Mouse (Mus musculus) neural tube, embryonic 15.5 days (tissue): ENCODE measurements around the gene Ank3. TPM values are rescaled to one million over a fixed set of nuclear protein-coding genes. Genes with fewer than 3 reads are reported as not detected.
A peak's percentile ranks its signal among the peaks of the same experiment; 100 is the strongest.

Experiments
- ATAC-seq: fragments of 200-750 bp; cut with Nextera tagmentation; 2 replicates; pipeline ENCODE4 v1.8.0; 2017; ENCODE audit warnings: mild to moderate bottlenecking, moderate TSS enrichment, moderate library complexity; ENCODE audit not compliant: low FRiP score
- H3K27ac ChIP-seq: fragments of 300-500 bp; sonication (generic); replicated peaks from 2 replicates; pipeline ENCODE4 v1.5.1; 2015; ENCODE audit warnings: mild to moderate bottlenecking, inconsistent platforms
- H3K27me3 ChIP-seq: fragments of 300-500 bp; sonication (generic); replicated peaks from 2 replicates; pipeline ENCODE4 v1.6.1; 2015; ENCODE audit warnings: inconsistent platforms
- H3K36me3 ChIP-seq: fragments of 300-500 bp; sonication (generic); 2 replicates; pipeline ENCODE4 v1.6.1; 2015; ENCODE audit warnings: inconsistent platforms
- H3K4me1 ChIP-seq: fragments of 300-500 bp; sonication (generic); 2 replicates; pipeline ENCODE4 v1.6.1; 2015; ENCODE audit warnings: inconsistent platforms
- H3K4me2 ChIP-seq: fragments of 300-500 bp; sonication (generic); 2 replicates; pipeline ENCODE4 v1.6.1; 2015; ENCODE audit warnings: inconsistent platforms, mild to moderate bottlenecking, moderate library complexity
- H3K4me3 ChIP-seq: fragments of 300-500 bp; sonication (generic); replicated peaks from 2 replicates; pipeline ENCODE4 v1.5.1; 2015; ENCODE audit warnings: mild to moderate bottlenecking, inconsistent platforms
- H3K9ac ChIP-seq: fragments of 300-500 bp; sonication (generic); replicated peaks from 2 replicates; pipeline ENCODE4 v1.6.1; 2015; ENCODE audit warnings: mild to moderate bottlenecking, inconsistent platforms
- H3K9me3 ChIP-seq: fragments of 300-500 bp; sonication (generic); replicated peaks from 2 replicates; pipeline ENCODE4 v1.6.1; 2016; ENCODE audit warnings: inconsistent platforms
- WGBS: fragments of 180-500 bp; shearing (Covaris S2); methylation state at CpG from one replicate; pipeline ENCODE4 v1.1.7; 2015; ENCODE audit warnings: mixed read lengths; 5-methylcytosine and 5-hydroxymethylcytosine counted together
- polyA plus RNA-seq: library from polyadenylated mRNA; unstranded; fragments of >200 nt; fragmentation: Nextera tagmentation; extraction: Ambion mirVana; gene quantifications from 2 replicates; pipeline ENCODE4 v1.2.1, GENCODE M21; 2015

The Ank3 gene
- polyA plus RNA-seq, 1 experiment from 2014 or later, result 89.5 TPM

DNA sequence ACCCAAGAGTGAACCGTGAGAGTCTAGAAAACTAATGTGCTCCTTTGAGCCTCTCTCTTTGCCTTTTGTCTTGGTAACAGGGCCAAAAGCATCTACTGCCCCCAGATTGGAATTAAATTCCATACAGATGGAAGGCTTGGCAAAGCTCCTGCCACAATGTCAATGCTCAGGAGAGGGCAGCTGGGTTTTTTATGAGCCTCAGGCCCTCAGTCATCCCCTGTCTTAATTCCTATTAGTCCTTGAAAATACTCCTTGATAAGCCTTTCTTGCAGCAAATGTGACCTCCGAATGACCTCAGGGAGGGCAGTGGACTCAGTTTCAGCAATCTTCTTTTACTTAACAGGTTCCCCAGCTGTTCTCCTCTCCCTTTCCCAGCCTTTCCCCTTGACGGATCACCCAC, 635.3 kb downstream of the Ank3 start:
- Histone ChIP-seq H3K27ac (no peak overlapping the region), H3K4me3 (no peak overlapping the region), H3K9ac (no peak overlapping the region), H3K9me3 (no peaks in the 10 kb centered on the region), H3K4me2 (no peak overlapping the region), H3K4me1 (no peaks in the 10 kb centered on the region), H3K27me3 (no peaks in the 10 kb centered on the region), H3K36me3 (no peaks in the 10 kb centered on the region)
- WGBS, result 79% methylated on average over 3 of the region's 3 CpGs
- no peak for ATAC-seq

DNA sequence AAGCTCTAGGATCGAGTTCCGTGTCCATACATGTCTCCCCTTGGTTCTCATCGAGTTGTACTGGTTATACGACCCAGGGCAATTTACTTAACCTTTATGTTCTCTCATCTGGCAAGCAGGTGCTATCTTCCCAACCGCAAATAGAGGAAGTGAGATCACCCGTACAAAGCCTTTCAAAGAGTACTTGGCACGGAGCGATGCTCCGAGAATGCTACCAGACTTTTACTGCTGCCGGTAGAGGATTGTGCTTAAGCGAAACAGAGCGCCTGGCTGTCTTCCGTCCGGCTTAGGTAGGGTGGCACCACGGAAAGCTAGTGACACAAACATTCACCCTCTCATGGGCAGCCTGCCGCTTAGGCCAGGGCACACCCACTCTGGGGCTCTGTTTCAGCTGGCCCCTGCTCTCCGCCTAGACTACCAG, 641.3 kb downstream of the Ank3 start:
- Histone ChIP-seq H3K4me2 (no peak overlapping the region), H3K9ac (no peak overlapping the region), H3K36me3 (no peaks in the 10 kb centered on the region), H3K27me3 (no peaks in the 10 kb centered on the region), H3K4me3 (no peak overlapping the region), H3K27ac (no peak overlapping the region), H3K4me1 (no peaks in the 10 kb centered on the region), H3K9me3 (no peaks in the 10 kb centered on the region)
- WGBS, result 81% methylated on average over 17 of the region's 17 CpGs
- no peak for ATAC-seq

DNA sequence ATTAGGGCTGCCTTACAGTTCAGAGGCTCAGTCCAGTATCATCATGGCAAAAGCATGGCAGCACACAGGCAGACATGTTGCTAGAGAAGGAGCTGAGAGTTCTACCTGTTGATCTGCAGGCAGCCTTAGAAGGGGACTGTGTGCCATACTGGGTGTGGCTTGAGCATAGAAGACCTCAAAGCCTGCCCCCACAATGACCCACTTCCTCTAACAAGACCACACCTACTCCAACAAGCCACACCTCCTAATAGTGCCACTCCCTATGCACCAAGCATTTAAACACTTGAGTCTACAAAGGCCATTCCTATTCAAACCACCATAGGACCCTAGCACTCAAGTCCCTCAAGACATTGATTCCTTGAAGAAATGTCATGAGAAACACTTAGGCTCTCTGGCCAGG, 643.0 kb downstream of the Ank3 start:
- H3K4me1 ChIP-seq, result no peaks in the 10 kb centered on the region
- H3K27me3 ChIP-seq, result no peaks in the 10 kb centered on the region
- ATAC-seq, result no peak
- no peak overlapping the region for H3K4me3 ChIP-seq
- H3K36me3 ChIP-seq, result no peaks in the 10 kb centered on the region
- H3K9ac ChIP-seq, result no peak overlapping the region
- H3K4me2 ChIP-seq, result no peak overlapping the region
- no peaks in the 10 kb centered on the region for H3K9me3 ChIP-seq
- H3K27ac ChIP-seq, result no peak overlapping the region

DNA sequence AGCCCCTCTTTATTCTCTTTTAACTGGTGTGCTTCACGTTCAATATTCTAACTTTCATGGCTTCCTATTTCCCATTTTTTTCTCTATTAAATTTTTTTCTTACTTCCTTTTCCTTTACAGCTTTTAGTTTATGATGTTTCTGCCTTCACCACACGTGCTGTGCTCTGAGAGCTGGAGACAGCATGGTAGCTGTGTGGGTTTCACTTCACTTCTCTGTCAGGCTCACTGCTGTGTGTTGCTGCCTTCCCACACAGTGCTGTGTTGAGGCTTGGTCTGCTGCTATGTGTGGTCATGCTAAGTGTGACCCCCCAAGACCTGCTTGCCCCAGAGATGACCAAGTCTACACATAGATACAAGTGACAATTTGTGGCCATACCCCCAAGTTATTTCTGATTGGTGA, 647.1 kb downstream of the Ank3 start:
- whole genome bisulfite sequencing, result 84% methylated on average over 2 of the region's 2 CpGs
- H3K27ac ChIP-seq, result no peak overlapping the region
- ATAC-seq, result no peak
- no peak overlapping the region for H3K9ac ChIP-seq
- H3K4me1 ChIP-seq, result no peaks in the 10 kb centered on the region
- no peaks in the 10 kb centered on the region for H3K36me3 ChIP-seq
- no peaks in the 10 kb centered on the region for H3K27me3 ChIP-seq
- H3K4me2 ChIP-seq, result no peak overlapping the region
- no peak overlapping the region for H3K4me3 ChIP-seq
- H3K9me3 ChIP-seq, result no peaks in the 10 kb centered on the region

DNA sequence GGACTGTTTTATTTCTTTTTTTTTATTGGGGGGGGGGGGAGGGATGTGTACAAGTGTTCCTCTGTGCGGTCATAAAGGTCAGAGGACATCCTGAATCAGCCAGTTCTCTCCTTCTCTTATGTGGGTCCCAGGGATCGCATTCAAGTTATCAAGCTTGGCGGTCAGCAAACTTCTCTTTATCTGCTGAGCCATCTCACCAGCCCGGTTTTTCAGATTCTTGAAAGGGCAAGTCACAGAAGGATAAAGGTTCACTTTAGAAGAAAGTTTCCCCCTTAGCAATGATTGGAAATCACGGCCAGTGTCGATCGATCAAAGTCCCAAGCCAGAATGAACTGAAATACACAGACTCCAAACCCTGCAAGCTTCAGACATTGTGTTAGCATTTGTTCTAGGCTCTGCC, 651.2 kb downstream of the Ank3 start:
- WGBS, result 87% methylated on average over 7 of the region's 7 CpGs
- Histone ChIP-seq H3K4me2 (no peak overlapping the region), H3K9ac (no peak overlapping the region), H3K27me3 (no peaks in the 10 kb centered on the region), H3K27ac (no peak overlapping the region), H3K9me3 (no peaks in the 10 kb centered on the region), H3K4me1 (no peaks in the 10 kb centered on the region), H3K4me3 (no peak overlapping the region), H3K36me3 (no peaks in the 10 kb centered on the region)
- no peak for ATAC-seq

DNA sequence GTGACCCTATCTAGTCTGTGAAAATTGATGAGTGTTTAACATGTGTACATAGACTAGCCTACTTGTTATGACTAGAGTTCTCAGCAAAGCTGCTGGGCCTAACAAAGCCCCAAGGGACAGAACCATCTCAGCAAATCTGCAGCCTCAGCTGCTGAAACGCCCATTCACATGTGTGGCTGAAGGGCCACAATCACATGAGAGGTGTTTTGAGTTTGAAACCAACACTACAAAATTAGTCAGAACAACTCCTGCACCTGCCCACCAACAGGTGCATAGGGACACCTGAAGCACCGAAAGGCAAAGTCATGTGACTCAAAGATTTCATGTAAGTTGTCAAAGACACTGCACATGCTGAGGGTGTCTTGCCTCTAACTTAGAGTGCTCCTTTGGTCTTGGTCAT, 656.7 kb downstream of the Ank3 start:
- no peak overlapping the region for H3K4me2 ChIP-seq
- H3K4me1 ChIP-seq, result peaks cover 4% of the 10 kb centered on the region; the same call in 1 of the 2 replicates
- no peak overlapping the region for H3K4me3 ChIP-seq
- H3K9ac ChIP-seq, result no peak overlapping the region
- no peak overlapping the region for H3K27ac ChIP-seq
- no peak for ATAC-seq
- H3K36me3 ChIP-seq, result no peaks in the 10 kb centered on the region
- no peaks in the 10 kb centered on the region for H3K27me3 ChIP-seq
- H3K9me3 ChIP-seq, result no peaks in the 10 kb centered on the region
- 89% methylated on average over 2 of the region's 2 CpGs for WGBS

DNA sequence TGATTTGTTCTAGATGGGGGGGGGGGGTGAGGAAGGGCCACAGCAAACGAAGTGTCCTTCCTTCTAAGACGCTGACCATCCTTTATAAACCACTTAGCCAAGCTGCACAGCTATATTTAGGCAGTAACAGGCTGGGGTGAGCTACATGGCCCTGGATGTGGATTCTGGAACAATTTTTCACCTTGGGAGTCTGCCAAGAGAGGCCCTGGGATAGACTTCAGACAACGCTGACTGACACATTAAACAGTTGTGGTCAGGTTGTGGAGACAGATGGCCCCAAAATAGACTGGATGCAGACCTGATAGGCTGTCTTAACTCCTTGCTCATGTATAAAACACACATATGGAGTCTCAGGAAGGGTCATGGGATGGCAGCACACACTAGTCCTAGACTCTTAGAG, 658.5 kb downstream of the Ank3 start:
- Histone ChIP-seq H3K4me2 (no peak overlapping the region), H3K4me1 (peaks cover 9% of the 10 kb centered on the region), H3K36me3 (no peaks in the 10 kb centered on the region), H3K27me3 (no peaks in the 10 kb centered on the region), H3K4me3 (no peak overlapping the region), H3K9me3 (no peaks in the 10 kb centered on the region), H3K27ac (no peak overlapping the region), H3K9ac (no peak overlapping the region)
- no peak for ATAC-seq
- 76% methylated on average over 3 of the region's 3 CpGs for WGBS

DNA sequence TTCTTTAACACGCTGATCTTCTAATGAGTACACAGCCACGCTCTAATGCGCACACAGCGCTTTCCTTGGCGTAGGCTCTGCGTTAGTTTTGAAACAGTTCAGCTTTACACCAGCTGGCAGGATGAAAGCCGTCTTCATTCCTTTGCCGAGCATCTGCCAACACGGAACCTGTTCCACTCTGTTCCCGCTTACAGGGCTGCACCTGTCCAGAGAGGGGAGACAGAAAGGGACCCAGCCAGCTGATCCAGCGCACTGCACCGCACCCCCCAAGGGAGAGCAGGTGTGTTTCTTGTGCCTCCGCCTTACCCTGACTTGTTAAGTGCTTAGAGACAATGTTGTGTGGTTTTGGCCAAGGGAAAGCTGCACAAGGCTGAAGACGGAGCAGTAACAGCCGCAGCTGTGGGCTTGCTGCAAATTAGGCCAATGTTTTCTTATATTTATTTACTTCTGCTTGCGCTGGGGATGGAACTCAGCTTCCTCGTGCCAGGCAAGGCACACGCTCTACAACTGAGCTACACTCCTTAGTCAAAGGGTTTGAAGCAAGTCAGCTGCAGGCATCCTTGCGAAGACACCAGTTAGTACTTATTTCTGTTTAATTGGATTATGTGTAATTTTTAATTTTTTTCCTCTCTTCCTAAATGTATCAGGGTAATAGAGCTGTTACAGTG, 661.6 kb downstream of the Ank3 start:
- H3K4me2 ChIP-seq, result peak overlapping the region; percentile 36
- WGBS, result 67% methylated on average over 19 of the region's 19 CpGs

DNA sequence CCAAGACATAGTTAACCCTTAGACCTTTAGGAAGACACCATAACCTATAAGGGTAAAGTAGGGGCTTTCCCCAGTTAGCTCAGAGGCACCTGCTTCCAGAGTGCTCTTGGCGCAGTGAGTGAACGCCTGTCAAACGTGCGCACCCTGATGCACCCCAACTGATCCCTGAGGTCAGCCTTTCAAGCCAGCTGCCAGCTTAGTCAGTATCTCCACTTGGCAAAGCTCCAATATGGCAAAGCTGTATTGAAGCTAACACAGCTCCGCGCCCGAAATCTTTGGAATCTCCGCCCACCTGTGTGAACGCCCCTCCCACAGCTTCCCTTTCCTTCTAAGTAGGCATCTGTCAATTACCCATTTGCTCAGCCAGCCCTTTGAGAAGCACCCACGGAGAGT, 662.1 kb downstream of the Ank3 start:
- Histone ChIP-seq H3K4me2 (no peak overlapping the region; the same call in 1 of the 2 replicates), H3K9ac (no peak overlapping the region)
- WGBS, result 38% methylated on average over 10 of the region's 10 CpGs

More for the DNA sequence above, 661.6 kb downstream of the Ank3 start:
- H3K27me3 ChIP-seq, result no peaks in the 10 kb centered on the region
- H3K36me3 ChIP-seq, result no peaks in the 10 kb centered on the region
- no peaks in the 10 kb centered on the region for H3K9me3 ChIP-seq
- H3K9ac ChIP-seq, result no peak overlapping the region
- ATAC-seq, result no peak
- no peak overlapping the region for H3K27ac ChIP-seq
- H3K4me1 ChIP-seq, result peaks cover 9% of the 10 kb centered on the region
- H3K4me3 ChIP-seq, result no peak overlapping the region

DNA sequence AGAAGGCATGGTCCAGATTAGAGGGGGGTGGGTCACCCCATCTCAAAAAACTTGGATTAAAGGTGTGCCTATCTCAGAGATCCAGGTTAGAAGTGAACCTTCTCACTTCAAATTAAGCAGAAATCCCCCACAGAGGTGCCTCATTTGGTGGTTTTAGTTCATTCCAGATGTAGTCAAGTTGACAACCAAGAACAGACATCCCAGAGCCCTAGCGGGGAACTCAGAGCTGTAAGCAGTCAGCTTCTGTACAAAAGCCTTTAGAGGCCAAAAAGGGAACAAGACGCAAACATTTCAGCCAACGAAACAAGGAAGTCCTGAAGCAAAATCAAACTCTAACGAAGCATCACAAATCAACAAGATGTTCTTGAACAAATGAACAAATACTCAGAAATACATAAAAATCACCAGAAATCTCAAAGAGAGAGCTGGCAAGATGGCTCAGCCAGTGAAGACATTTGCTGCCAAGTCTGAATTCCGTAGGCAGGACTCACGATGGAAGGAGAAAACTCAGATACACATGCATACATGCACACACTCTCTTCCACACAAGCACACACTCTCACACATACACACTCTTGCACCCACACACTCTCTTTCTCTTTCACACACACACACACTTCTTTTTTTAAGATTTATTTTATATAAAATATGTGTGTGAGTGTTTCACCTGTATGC, 665.4 kb downstream of the Ank3 start:
- ATAC-seq, result no peak

More for the DNA sequence above, 662.1 kb downstream of the Ank3 start:
- Histone ChIP-seq H3K4me1 (peaks cover 9% of the 10 kb centered on the region), H3K27me3 (no peaks in the 10 kb centered on the region), H3K9me3 (no peaks in the 10 kb centered on the region), H3K36me3 (no peaks in the 10 kb centered on the region), H3K4me3 (no peak overlapping the region), H3K27ac (no peak overlapping the region)
- ATAC-seq, result no peak

DNA sequence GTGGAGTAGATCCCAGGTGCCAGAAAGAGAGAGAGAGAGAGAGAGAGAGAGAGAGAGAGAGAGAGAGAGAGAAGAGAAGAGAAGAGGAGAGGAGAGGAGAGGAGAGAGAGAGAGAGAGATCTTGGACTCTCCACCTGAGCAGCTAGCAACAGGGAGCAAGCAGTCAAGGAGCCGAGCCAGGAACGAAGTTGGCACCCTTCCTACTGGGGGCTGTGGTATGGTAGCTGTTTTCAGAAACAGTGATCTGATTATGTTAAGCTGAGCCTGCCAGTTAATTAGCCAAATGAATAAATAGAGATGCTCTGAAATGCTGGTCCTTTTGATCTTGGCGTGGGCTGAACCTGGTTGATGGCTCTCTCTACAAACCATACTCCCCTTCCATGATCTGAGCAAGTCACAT, 666.6 kb downstream of the Ank3 start:
- Histone ChIP-seq H3K9me3 (no peaks in the 10 kb centered on the region), H3K4me2 (no peak overlapping the region), H3K27me3 (no peaks in the 10 kb centered on the region), H3K9ac (no peak overlapping the region), H3K4me1 (peaks cover 13% of the 10 kb centered on the region), H3K27ac (no peak overlapping the region), H3K36me3 (no peaks in the 10 kb centered on the region), H3K4me3 (no peak overlapping the region)
- no peak for ATAC-seq
- WGBS, result 77% methylated on average over 3 of the region's 3 CpGs

More for the DNA sequence above, 665.4 kb downstream of the Ank3 start:
- Histone ChIP-seq H3K9ac (no peak overlapping the region), H3K27me3 (no peaks in the 10 kb centered on the region), H3K27ac (no peak overlapping the region), H3K9me3 (no peaks in the 10 kb centered on the region), H3K4me2 (no peak overlapping the region), H3K4me3 (no peak overlapping the region), H3K4me1 (peaks cover 16% of the 10 kb centered on the region), H3K36me3 (no peaks in the 10 kb centered on the region)
- 90% methylated on average over 6 of the region's 6 CpGs for WGBS

DNA sequence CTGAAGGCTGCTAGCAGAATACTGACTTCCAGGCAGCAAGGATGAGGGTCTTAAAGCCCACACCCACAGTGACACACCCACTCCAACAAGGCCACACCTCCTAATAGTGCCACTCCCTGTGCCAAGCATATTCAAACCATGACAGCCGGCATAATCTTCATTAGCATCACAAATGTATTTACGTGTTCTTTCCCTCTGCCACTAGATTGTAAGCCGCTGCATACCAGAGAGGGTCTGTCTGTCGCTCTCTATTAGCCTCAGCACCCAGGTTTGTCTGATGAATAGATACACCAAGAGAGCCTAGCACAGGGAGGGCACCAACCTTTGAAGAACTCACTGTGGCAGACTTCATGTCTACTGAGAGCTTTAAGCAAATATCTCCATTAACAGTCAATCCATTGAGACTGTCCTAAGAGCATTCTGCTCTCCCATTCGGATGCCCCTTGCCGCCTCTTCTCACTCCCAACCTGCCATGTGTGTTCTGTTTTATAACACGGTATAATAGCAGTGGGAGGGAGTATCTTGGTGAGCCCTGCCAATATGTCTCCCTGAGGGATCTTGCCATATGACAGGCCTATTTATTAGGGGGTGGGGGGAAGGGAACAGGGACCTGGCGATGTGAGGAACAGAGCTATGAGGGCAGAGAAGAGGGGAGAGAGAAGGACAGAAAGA, 668.1 kb downstream of the Ank3 start:
- Histone ChIP-seq H3K27me3 (no peaks in the 10 kb centered on the region), H3K4me2 (no peak overlapping the region), H3K4me3 (no peak overlapping the region), H3K27ac (peak overlapping the region; percentile 41; the same call in 1 of the 2 replicates), H3K4me1 (peaks cover 7% of the 10 kb centered on the region; the same call in 1 of the 2 replicates), H3K9ac (no peak overlapping the region), H3K9me3 (no peaks in the 10 kb centered on the region), H3K36me3 (no peaks in the 10 kb centered on the region)
- ATAC-seq, result peak; percentile 28
- 26% methylated on average over 8 of the region's 8 CpGs for WGBS
